Mouse (Mus musculus) forebrain, postnatal 0 days (tissue): ENCODE data around the gene Osbpl5. TPM values are rescaled to one million over a fixed set of nuclear protein-coding genes. Genes with fewer than 3 reads are reported as not detected.
"Not testable (repeated sequence)": the region's sequence is repeated elsewhere in the genome, so short reads cannot be mapped to it uniquely, and the experiment has no call there.

Experiments used
- ATAC-seq: fragments of 200-750 bp; cut with Nextera tagmentation; 2 replicates; pipeline ENCODE4 v1.8.0; 2017; ENCODE audit warnings: mild to moderate bottlenecking, moderate library complexity
- DNase-seq: peaks from one replicate; pipeline ENCODE4 v3.0.0-alpha.2; 2015
- H3K27ac ChIP-seq: fragments of 300-500 bp; sonication (generic); 2 replicates; pipeline ENCODE4 v1.5.1; 2014; ENCODE audit warnings: low read depth, mild to moderate bottlenecking, antibody characterized with exemption, low read length, moderate library complexity, mixed read lengths
- H3K27me3 ChIP-seq: fragments of 300-500 bp; sonication (generic); 2 replicates; pipeline ENCODE4 v1.6.1; 2014; ENCODE audit warnings: mild to moderate bottlenecking, low read length, mixed read lengths; ENCODE audit not compliant: insufficient read depth
- H3K36me3 ChIP-seq: fragments of 300-500 bp; sonication (generic); 2 replicates; pipeline ENCODE4 v1.6.1; 2014; ENCODE audit warnings: mild to moderate bottlenecking, moderate library complexity; ENCODE audit not compliant: insufficient read depth
- H3K4me1 ChIP-seq: fragments of 300-500 bp; sonication (generic); 2 replicates; pipeline ENCODE4 v1.6.1; 2014; ENCODE audit warnings: antibody characterized with exemption; ENCODE audit not compliant: insufficient read depth
- H3K4me2 ChIP-seq: fragments of 300-500 bp; sonication (generic); 2 replicates; pipeline ENCODE4 v1.6.1; 2014; ENCODE audit warnings: low read depth, mild to moderate bottlenecking, moderate library complexity
- H3K4me3 ChIP-seq: fragments of 300-500 bp; sonication (generic); 2 replicates; pipeline ENCODE4 v1.5.1; 2014; ENCODE audit warnings: low read depth, low read length, mixed read lengths
- H3K9ac ChIP-seq: fragments of 300-500 bp; sonication (generic); 2 replicates; pipeline ENCODE4 v1.6.1; 2014; ENCODE audit warnings: mild to moderate bottlenecking
- H3K9me3 ChIP-seq: fragments of 300-500 bp; sonication (generic); 2 replicates; pipeline ENCODE4 v1.6.1; 2016; ENCODE audit warnings: low read length
- CTCF ChIP-seq: sonication (generic); IDR thresholded peaks from 2 replicates; pipeline ENCODE4 v1.5.1; 2016; ENCODE audit warnings: antibody characterized with exemption, control low read depth, low read depth
- WGBS: fragments of 180-500 bp; shearing (Covaris S2); extraction: QIAGEN DNeasy Blood & Tissue Kit; methylation state at CpG from one replicate; pipeline ENCODE4 v1.1.7; 2014; 5-methylcytosine and 5-hydroxymethylcytosine counted together
- polyA plus RNA-seq: library from polyadenylated mRNA; unstranded; fragments of >200 nt; fragmentation: Nextera tagmentation; extraction: Ambion mirVana; gene quantifications from 2 replicates; pipeline ENCODE4 v1.2.1, GENCODE M21; 2015
- total RNA-seq: library from RNA; depleted of rRNA; stranded (reverse); fragments of >200 nt; gene quantifications from 2 replicates; pipeline ENCODE4 v1.2.3, GENCODE M21; 2014

Gene Osbpl5
- total and polyA plus RNA-seq, 2 experiments from 2014 or later = 26.2 to 38.3 TPM

DNA sequence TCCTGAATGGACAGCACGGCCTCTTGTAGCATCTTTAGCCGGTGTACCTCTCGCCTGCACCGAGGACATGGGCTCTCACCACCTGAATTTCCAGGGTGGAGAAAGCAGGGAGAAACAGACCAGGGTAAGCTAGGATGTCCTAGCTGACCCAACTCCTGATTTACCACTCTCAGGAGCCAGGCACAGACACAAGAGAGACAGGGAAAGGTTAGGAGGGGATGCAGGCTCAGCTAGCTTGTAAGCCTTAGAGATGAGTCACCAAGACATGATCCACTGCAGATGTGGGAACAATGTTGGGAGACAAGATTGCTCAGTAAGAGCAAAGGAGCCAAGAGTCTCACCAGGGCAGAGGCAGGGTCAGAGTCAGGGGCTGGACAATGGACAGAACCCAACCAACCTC lies 64.9 kb downstream of the Osbpl5 start:
- Histone ChIP-seq H3K9ac (no peak overlapping the region), H3K27ac (no peak overlapping the region), H3K4me3 (no peak overlapping the region), H3K4me2 (no peak overlapping the region), H3K36me3 (peaks cover 80% of the 10 kb centered on the region), H3K27me3 (no peaks in the 10 kb centered on the region), H3K4me1 (no peaks in the 10 kb centered on the region), H3K9me3 (no peaks in the 10 kb centered on the region)
- ATAC-seq = no peak
- no peak for TF ChIP-seq CTCF
- 96% methylated on average over 4 of the region's 4 CpGs for WGBS
- no peak for DNase-seq

GRCm38 (mm10) chr7:143691181-143691580 lies 65.6 kb downstream of the Osbpl5 start:
- 94% methylated on average over 5 of the region's 5 CpGs for WGBS
- Histone ChIP-seq H3K4me2 (no peak overlapping the region), H3K27ac (no peak overlapping the region), H3K4me3 (no peak overlapping the region), H3K36me3 (peaks cover 74% of the 10 kb centered on the region), H3K9ac (no peak overlapping the region), H3K9me3 (no peaks in the 10 kb centered on the region), H3K27me3 (no peaks in the 10 kb centered on the region), H3K4me1 (no peaks in the 10 kb centered on the region)
- no peak for DNase-seq
- ATAC-seq = no peak
- TF ChIP-seq CTCF = no peak

DNA sequence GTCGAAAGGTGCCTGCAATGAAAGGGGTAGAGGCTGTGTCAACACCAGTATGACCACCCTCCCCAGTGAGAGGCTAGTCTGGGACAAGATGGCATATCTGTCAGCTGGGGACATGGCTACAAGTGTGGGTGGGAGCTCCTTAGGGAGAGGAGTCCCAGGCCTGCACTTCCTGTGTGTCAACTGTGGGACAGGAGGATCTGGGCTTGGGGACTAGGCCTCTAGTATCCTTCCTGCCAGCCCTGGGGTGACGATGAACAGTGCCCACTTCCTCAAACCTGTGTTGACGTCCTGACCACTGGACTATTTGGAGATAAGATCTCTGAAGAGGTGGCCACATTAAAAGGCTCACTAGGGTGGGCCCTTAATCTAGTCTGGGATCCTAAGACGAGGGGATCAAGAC lies 66.8 kb downstream of the Osbpl5 start:
- Histone ChIP-seq H3K27me3 (no peaks in the 10 kb centered on the region), H3K36me3 (peaks cover 62% of the 10 kb centered on the region), H3K9me3 (no peaks in the 10 kb centered on the region), H3K9ac (no peak overlapping the region), H3K4me3 (no peak overlapping the region), H3K4me1 (no peaks in the 10 kb centered on the region), H3K4me2 (no peak overlapping the region), H3K27ac (no peak overlapping the region)
- DNase-seq (no peak), ATAC-seq (no peak)
- TF ChIP-seq CTCF = no peak
- 70% methylated on average over 4 of the region's 4 CpGs for WGBS

GRCm38 (mm10) chr7:143689481-143689880 lies 67.3 kb downstream of the Osbpl5 start:
- H3K36me3 ChIP-seq = peaks cover 57% of the 10 kb centered on the region
- TF ChIP-seq CTCF = no peak
- 84% methylated on average over 7 of the region's 7 CpGs for WGBS
- no peak overlapping the region for H3K4me3 ChIP-seq
- H3K27ac ChIP-seq = no peak overlapping the region
- ATAC-seq (no peak), DNase-seq (no peak)
- H3K9me3 ChIP-seq = no peaks in the 10 kb centered on the region
- no peaks in the 10 kb centered on the region for H3K27me3 ChIP-seq
- no peaks in the 10 kb centered on the region for H3K4me1 ChIP-seq
- no peak overlapping the region for H3K9ac ChIP-seq
- H3K4me2 ChIP-seq = no peak overlapping the region

- ATAC-seq, H3K27me3 ChIP-seq, H3K4me1 ChIP-seq, H3K9ac ChIP-seq, H3K27ac ChIP-seq, DNase-seq, H3K4me3 ChIP-seq, H3K9me3 ChIP-seq, H3K4me2 ChIP-seq: not testable (repeated sequence)
- peaks cover 29% of the 10 kb centered on the region for H3K36me3 ChIP-seq
- WGBS = 94% methylated on average over 3 of the region's 3 CpGs
Measured at GRCm38 (mm10) chr7:143686676-143687075, 70.1 kb downstream of the Osbpl5 start.

- H3K4me3 ChIP-seq, H3K9ac ChIP-seq, ATAC-seq, H3K4me1 ChIP-seq, H3K27ac ChIP-seq, H3K9me3 ChIP-seq, DNase-seq, H3K4me2 ChIP-seq, H3K27me3 ChIP-seq: not testable (repeated sequence)
- 60% methylated on average over 4 of the region's 4 CpGs for WGBS
- H3K36me3 ChIP-seq = peaks cover 24% of the 10 kb centered on the region
Measured at GRCm38 (mm10) chr7:143686191-143686590, 70.6 kb downstream of the Osbpl5 start.

GRCm38 (mm10) chr7:143685359-143686067 lies 71.3 kb downstream of the Osbpl5 start, which contains the start of gene Tnfrsf23:
Gene Tnfrsf23, minus strand, starts transcription at chr7:143685872.
- DNase-seq = peak; percentile 62
- Histone ChIP-seq H3K27me3 (no peaks in the 10 kb centered on the region), H3K27ac (no peak within 1 kb of the TSS), H3K9me3 (no peaks in the 10 kb centered on the region), H3K4me2 (peak within 1 kb of the TSS; percentile 52), H3K4me1 (no peaks in the 10 kb centered on the region), H3K4me3 (peak within 1 kb of the TSS; percentile 31), H3K9ac (no peak within 1 kb of the TSS), H3K36me3 (peaks cover 18% of the 10 kb centered on the region)
- peak; percentile 94 for ATAC-seq
- 3% methylated on average over 35 of the region's 35 CpGs for WGBS
- no peak for TF ChIP-seq CTCF

DNA sequence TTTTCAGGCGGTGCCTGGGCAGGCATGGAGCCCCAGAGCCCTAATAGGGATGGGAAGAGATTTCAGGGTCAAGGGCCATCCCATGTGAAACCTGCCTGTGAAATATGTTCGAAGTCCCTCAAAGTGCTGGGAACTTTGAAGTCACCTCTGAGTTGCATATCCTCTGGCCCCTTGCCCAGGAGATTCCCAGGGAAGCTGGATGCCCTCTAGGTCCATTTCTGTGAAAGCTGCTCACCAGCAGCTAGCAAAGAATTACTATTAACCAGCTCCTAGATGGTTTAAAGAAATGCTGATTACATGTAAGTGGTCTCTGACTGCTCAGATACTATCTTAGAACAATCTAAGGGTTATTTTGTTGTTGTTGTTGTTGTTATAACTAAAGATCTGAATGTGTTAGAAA lies 72.2 kb downstream of the Osbpl5 start:
- H3K4me2 ChIP-seq, H3K27me3 ChIP-seq, H3K4me3 ChIP-seq, ATAC-seq, H3K36me3 ChIP-seq, DNase-seq, H3K9ac ChIP-seq, H3K4me1 ChIP-seq, H3K9me3 ChIP-seq, H3K27ac ChIP-seq: not testable (repeated sequence)
- WGBS = 85% methylated on average over 1 of the region's 2 CpGs
